31 mouse cellular contexts compared by ENCODE assay signal in genomic region chr2:93007967-93008685, GRCm38 (mm10). TPM values are rescaled to one million over a fixed set of nuclear protein-coding genes. Genes with fewer than 3 reads are reported as not detected.
A peak's percentile ranks its signal among the peaks of the same experiment; 100 is the strongest.
DNase-seq lines count a peak whose midpoint lies in the region; ATAC-seq lines count a peak whose summit lies in the region.
"Had no signal": no experiment of that assay in that cellular context is flagged by ENCODE, and none has a peak within 500 bp of the region (broad histone marks: within the 10 kb centered on the region; RNA-seq: fewer than 3 reads in every experiment).

No protein-coding gene starts in this region.

- H3K4me1 ChIP-seq in heart, embryonic 11.5 days (ENCODE audit: control insufficient read depth, insufficient read depth, low read length): no peaks in the 10 kb centered on the region
- peaks cover 55% of the 10 kb centered on the region for H3K4me1 ChIP-seq in liver, embryonic 13.5 days (replicated peaks)
- H3K4me1 ChIP-seq in forebrain, embryonic 12.5 days: no peaks in the 10 kb centered on the region
- H3K4me1 ChIP-seq: forebrain, embryonic 10.5 days; hindbrain, embryonic 15.5 days; midbrain, embryonic 12.5 days had no signal

- 81% methylated on average over 3 of the region's 3 CpGs for WGBS in heart, embryonic 11.5 days (ENCODE audit: insufficient replicate concordance)
- WGBS in liver, embryonic 13.5 days (ENCODE audit: insufficient replicate concordance): 61% methylated on average over 3 of the region's 3 CpGs
- WGBS in forebrain, embryonic 12.5 days: 94% methylated on average over 3 of the region's 3 CpGs

- H3K4me2 ChIP-seq in heart, embryonic 11.5 days: no peak overlapping the region
- peak overlapping the region; percentile 33 for H3K4me2 ChIP-seq in liver, embryonic 13.5 days
- no peak overlapping the region for H3K4me2 ChIP-seq in forebrain, embryonic 12.5 days
- H3K4me2 ChIP-seq: embryonic facial prominence, embryonic 13.5 days; heart, embryonic 13.5 days; hindbrain, embryonic 15.5 days; limb, embryonic 13.5 days; lung, embryonic 14.5 days; midbrain, embryonic 12.5 days; neural tube, embryonic 13.5 days had no signal

- peak; percentile 73 for ATAC-seq in heart, embryonic 11.5 days (replicated peaks; ENCODE audit: insufficient number of reproducible peaks, low FRiP score, low TSS enrichment)
- peak; percentile 96 for ATAC-seq in liver, embryonic 13.5 days (ENCODE audit: low read depth)
- peak; percentile 61 for ATAC-seq in megakaryocyte progenitor cell, adult 5-6 weeks (replicated peaks; ENCODE audit: poor library complexity)
- ATAC-seq in forebrain, embryonic 12.5 days (ENCODE audit: low FRiP score): no peak
- ATAC-seq: forebrain, postnatal 0 days; inflammation-experienced regulatory T-cells, adult 6 months had no signal

- no peak overlapping the region for H3K9ac ChIP-seq in heart, embryonic 11.5 days (ENCODE audit: low read depth, low read length)
- H3K9ac ChIP-seq in liver, embryonic 13.5 days: peak overlapping the region; percentile 44; the same call in 1 of the 2 replicates
- H3K9ac ChIP-seq in forebrain, embryonic 12.5 days: no peak overlapping the region
- H3K9ac ChIP-seq: embryonic facial prominence, embryonic 13.5 days; forebrain, postnatal 0 days; heart, embryonic 13.5 days; hindbrain, embryonic 15.5 days; limb, embryonic 13.5 days; lung, embryonic 14.5 days; midbrain, embryonic 12.5 days; neural tube, embryonic 13.5 days had no signal

- H3K4me3 ChIP-seq in heart, embryonic 11.5 days (ENCODE audit: low read depth, low read length): no peak overlapping the region
- H3K4me3 ChIP-seq in liver, embryonic 13.5 days (replicated peaks): no peak overlapping the region
- no peak overlapping the region for H3K4me3 ChIP-seq in forebrain, embryonic 12.5 days (replicated peaks)
- H3K4me3 ChIP-seq: embryonic facial prominence, embryonic 13.5 days; forebrain, embryonic 10.5 days; heart, embryonic 13.5 days; hindbrain, embryonic 10.5 days; hindbrain, embryonic 15.5 days; limb, embryonic 13.5 days; midbrain, embryonic 12.5 days; neural tube, embryonic 13.5 days had no signal

- H3K9me3 ChIP-seq in heart, embryonic 11.5 days (replicated peaks; ENCODE audit: control insufficient read depth, low read length): no peaks in the 10 kb centered on the region
- no peaks in the 10 kb centered on the region for H3K9me3 ChIP-seq in liver, embryonic 13.5 days (replicated peaks)
- H3K9me3 ChIP-seq in forebrain, embryonic 12.5 days: no peaks in the 10 kb centered on the region
- H3K9me3 ChIP-seq: embryonic facial prominence, embryonic 13.5 days; forebrain, embryonic 10.5 days; heart, embryonic 13.5 days; hindbrain, embryonic 10.5 days; hindbrain, embryonic 15.5 days; limb, embryonic 13.5 days; midbrain, embryonic 12.5 days; neural tube, embryonic 13.5 days had no signal

- no peak for DNase-seq in heart, adult 18-20 months
- peak; percentile 61 for DNase-seq in c-Kit-positive CD71-positive TER-119-positive erythroid progenitor cells, embryonic 14.5 days (ENCODE audit: low spot score)
- DNase-seq in liver, embryonic 13.5 days: peak; percentile 58
- no peak for DNase-seq in adrenal gland, postnatal 4 days (ENCODE audit: low spot score in 2 of 2)
- no peak for DNase-seq in ovary, postnatal 14 days (ENCODE audit: low spot score)
- DNase-seq: adrenal gland, postnatal 36 days; cerebellum, adult 11 months; cerebellum, adult 9-10 months; embryo, embryonic 11 days; forebrain, postnatal 0 days; heart, postnatal 10 days; kidney, adult 11 months; kidney, postnatal 14 days; lung, embryonic 14.5 days; lung, postnatal 14 days; retina, postnatal 1 day; right cerebral cortex, postnatal 14 days; thymus, adult 18-20 months; thymus, postnatal 25 days had no signal

- H3K27me3 ChIP-seq in heart, embryonic 11.5 days (ENCODE audit: control insufficient read depth, insufficient read depth, low read length): no peaks in the 10 kb centered on the region
- no peaks in the 10 kb centered on the region for H3K27me3 ChIP-seq in liver, embryonic 13.5 days
- H3K27me3 ChIP-seq in forebrain, embryonic 12.5 days: no peaks in the 10 kb centered on the region
- H3K27me3 ChIP-seq: embryonic facial prominence, embryonic 13.5 days; heart, embryonic 13.5 days; hindbrain, embryonic 15.5 days; limb, embryonic 13.5 days; midbrain, embryonic 12.5 days; neural tube, embryonic 13.5 days had no signal

- H3K27ac ChIP-seq in heart, embryonic 11.5 days (ENCODE audit: low read depth, low read length): no peak overlapping the region
- H3K27ac ChIP-seq in liver, embryonic 13.5 days: peak overlapping the region; percentile 82
- no peak overlapping the region for H3K27ac ChIP-seq in forebrain, embryonic 12.5 days
- H3K27ac ChIP-seq: embryonic facial prominence, embryonic 13.5 days; forebrain, embryonic 10.5 days; heart, embryonic 13.5 days; hindbrain, embryonic 10.5 days; hindbrain, embryonic 15.5 days; limb, embryonic 13.5 days; midbrain, embryonic 12.5 days; neural tube, embryonic 13.5 days had no signal

- peaks cover 5% of the 10 kb centered on the region; the same call in 1 of the 2 replicates for H3K36me3 ChIP-seq in heart, embryonic 11.5 days (ENCODE audit: control insufficient read depth, insufficient read depth, low read length)
- peaks cover 15% of the 10 kb centered on the region; the same call in 1 of the 2 replicates for H3K36me3 ChIP-seq in liver, embryonic 13.5 days
- H3K36me3 ChIP-seq in forebrain, embryonic 12.5 days (replicated peaks): peaks cover 33% of the 10 kb centered on the region

RNA-seq across cellular contexts. Expression of gene Prdm11, which starts 37.8 kb away (rescaled TPM):
- polyA plus RNA-seq in heart, embryonic 11.5 days (2014; fragmentation: Nextera tagmentation; extraction: Ambion mirVana): 3.1 and 3.3 TPM in 2 replicates
- 1 to 10 TPM; 8.4 to 9.5 TPM for total RNA-seq in heart, adult 18-20 months (2021)
- polyA plus RNA-seq in liver, embryonic 13.5 days (2015; fragmentation: Nextera tagmentation; extraction: Ambion mirVana): 3.7 and 4.2 TPM in 2 replicates
- total RNA-seq in megakaryocyte progenitor cell, adult 5-6 weeks (2015): 3.5 and 5.1 TPM in 2 replicates
- total RNA-seq in megakaryocyte progenitor cell, adult 5-6 weeks (2017): 4.6 and 5.6 TPM in 2 replicates
- total RNA-seq in adrenal gland, postnatal 4 days (2021): 10 to 100 TPM; 59.3 to 65.4 TPM
- polyA plus RNA-seq in forebrain, embryonic 12.5 days (2016; fragmentation: Nextera tagmentation; extraction: Ambion mirVana): 1.7 and 2.1 TPM in 2 replicates

Comparison
In these comparisons a context has a peak if more than half of its experiments do, and no peak if none do; other contexts are left out.
1. DNase-seq: peak in c-Kit-positive CD71-positive TER-119-positive erythroid progenitor cells, embryonic 14.5 days (single experiment) and liver, embryonic 13.5 days (single experiment); none in heart, adult 18-20 months (0 of 2), adrenal gland, postnatal 4 days (0 of 2) and ovary, postnatal 14 days (single experiment).
2. RNA of gene Prdm11, which starts 37.8 kb away (total RNA-seq): 59.3 to 65.4 TPM in adrenal gland, postnatal 4 days; 8.4 to 9.5 TPM in heart, adult 18-20 months and 3.5 to 5.6 TPM in megakaryocyte progenitor cell, adult 5-6 weeks; every median in the first group is over 4 times any median in the second.